Mouse (Mus musculus) A20 (cell line): Measurements from ENCODE around the gene Zfp865.
"Not testable (repeated sequence)": the region's sequence is repeated elsewhere in the genome, so short reads cannot be mapped to it uniquely, and the experiment has no call there.

ENCODE experiments used
- DNase-seq: peaks from one replicate; pipeline ENCODE4 v3.0.0-alpha.2; 2011; ENCODE audit warnings: low read depth, low spot score

Zfp865 gene

DNA sequence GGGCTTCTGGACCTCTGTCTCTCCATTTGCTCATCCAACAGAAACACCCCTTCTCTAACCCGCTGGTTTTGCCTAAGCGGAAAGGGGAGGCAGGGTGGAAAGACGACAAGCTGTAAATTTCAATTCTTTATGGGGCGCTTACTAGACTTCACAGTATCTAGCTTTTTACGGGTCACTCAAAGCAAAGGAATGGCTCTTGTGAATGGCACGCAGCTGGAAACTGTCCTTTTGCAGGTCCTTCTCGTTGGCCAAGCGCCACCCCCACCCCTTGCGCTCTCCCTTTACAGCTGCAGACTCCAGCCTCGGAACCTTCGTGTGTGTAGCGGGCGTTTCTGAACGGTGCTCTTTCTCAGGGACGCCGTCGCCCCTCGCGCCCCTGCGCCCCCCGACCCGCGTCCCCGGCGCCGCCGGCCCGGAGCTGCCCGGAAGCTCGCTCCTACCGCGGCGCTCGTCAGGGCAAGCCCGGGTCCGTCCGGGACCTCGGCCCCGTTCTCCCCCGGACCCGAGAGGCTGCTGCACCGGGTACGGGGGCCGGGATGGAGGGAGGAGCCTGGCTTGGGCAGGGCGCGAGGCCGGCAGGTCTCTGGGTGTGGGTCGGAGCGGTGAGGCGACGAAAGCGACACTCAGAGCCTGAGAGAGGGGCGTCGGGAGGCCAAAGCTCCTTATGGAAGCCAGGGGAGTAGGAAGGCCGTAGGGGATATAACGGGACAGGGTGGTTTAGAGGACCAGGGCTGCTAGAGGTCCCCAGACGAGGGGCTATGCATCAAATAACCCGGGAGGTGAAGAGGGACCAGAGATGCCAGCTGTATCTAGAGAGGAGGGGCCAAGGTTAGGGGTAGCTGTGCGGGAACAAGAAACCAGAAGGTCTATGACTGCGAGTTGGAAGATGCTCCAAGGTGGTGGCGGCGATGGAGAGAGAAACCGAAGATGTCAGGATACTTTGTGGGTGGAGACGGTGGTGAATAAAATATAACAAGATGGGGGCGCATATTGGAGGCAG lies 31.3 kb downstream of the Zfp865 start, which contains the start of gene Zfp580:
Gene Zfp580, plus strand, starts transcription at position 346 of the 1,000 bp plus-strand sequence.
- peak; percentile 91 for DNase-seq

GRCm38 (mm10) chr7:5052438-5052837 lies 32.3 kb downstream of the Zfp865 start:
- no peak for DNase-seq

- DNase-seq, result no peak
Measured at GRCm38 (mm10) chr7:5052931-5053343, 32.8 kb downstream of the Zfp865 start.

DNA sequence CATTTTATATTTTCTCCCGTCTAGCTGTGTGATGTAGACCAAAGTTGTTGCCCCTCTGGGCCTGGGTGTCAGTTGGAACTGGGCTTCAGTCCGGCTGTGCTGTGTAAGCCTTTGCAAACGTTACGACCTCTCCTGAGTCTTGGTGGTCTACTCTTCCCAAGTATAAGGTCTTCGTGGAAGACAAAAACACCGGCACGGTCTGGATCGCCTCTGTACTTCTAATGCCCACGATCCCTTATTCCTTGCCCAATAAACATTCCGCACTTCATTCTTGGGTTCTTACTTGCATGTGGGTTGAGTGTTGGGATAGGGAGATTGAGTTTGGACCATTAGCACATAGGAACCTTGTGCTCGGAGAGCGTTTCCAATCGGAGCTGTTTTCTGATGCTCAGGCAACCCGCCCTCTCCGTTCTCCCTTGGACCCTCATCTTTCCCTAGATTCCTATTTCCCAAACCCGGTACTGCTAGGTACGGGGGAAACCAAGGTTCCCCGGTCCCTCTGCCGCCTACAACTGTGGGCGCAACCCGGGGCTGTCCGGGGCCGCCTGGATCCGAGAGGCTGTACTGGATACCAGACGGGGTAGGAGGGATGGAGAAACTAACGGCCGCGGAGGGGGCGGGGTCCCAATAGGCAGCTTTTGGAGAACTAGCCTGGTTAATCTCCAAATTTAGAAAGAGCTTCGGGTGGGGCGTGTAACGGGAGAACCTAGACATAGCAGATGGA lies 33.4 kb downstream of the Zfp865 start:
- no peak for DNase-seq

DNA sequence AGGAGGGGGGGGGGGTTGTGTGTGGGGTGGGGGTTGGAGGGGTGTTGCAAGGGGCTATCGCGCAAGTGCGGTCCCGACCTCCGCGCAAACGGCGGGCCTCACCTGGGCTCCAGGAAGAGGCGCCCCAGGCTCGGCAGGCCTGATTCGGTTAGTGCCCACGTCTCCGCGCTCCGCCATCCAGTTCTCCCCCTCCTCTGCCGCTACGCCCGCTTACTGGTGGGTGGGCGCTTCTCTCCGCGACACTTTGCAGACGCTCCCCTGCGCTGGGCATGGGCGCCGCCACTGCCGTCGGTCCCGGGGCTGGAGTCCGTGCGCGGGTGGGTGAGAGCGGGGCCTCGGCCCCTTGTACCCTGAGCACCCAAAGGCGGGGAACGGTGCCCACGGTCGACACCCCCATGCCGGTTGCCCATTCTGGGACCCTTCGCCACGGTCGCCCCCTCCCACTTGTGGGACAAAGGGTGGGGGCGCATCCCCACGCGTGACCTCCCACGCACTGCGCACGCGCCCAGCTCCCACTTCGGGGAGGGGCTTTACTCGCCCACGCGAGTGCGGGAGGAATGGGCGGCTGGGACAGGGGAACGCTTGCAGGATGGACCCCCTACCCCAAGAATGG lies 36.6 kb downstream of the Zfp865 start:
- no peak for DNase-seq

- no peak for DNase-seq
Measured at GRCm38 (mm10) chr7:5057381-5057780, 37.2 kb downstream of the Zfp865 start.

DNA sequence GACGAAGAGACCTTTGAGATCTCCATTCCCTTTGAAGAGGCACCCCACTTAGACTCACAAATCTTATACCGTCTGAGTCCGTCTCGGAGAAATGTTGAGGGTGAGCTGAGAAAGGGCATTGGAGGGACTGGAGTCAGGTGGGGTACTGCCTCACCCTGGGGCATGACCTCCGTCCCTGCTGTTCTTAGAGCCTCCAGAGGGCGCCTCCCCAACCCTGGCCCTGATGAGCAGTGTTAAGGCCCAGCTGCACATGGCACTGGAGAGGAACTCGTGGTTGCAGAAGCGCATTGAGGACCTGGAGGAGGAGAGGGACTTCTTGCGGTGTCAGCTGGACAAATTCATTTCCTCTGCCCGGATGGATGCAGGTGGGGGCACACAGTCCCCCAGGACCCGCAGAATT lies 37.6 kb downstream of the Zfp865 start:
- DNase-seq, result peak; percentile 75

DNA sequence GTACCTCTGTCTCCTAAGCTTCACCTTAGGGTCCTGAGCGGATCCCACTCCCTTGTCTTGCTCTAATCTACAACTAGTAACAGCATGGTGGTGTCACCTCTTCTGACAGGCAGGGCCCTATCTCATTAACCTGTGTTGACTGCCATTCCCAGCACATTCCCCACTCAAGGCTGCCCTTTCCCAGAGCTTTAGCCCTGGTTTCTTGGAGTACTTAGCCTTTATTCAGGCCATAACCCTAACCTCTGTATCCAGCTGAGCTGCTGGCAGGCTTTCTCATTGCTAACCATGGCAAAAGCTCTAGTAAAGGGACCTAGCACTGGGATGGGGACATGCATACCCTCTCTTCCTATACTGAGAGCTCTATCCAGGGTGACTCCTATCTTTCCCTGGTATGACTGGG lies 38.5 kb downstream of the Zfp865 start:
- DNase-seq, result no peak

- no peak for DNase-seq
Measured at GRCm38 (mm10) chr7:5059421-5059820, 39.2 kb downstream of the Zfp865 start.

- peak; percentile 90 for DNase-seq
Measured at GRCm38 (mm10) chr7:5060239-5060731, 40.1 kb downstream of the Zfp865 start.

DNA sequence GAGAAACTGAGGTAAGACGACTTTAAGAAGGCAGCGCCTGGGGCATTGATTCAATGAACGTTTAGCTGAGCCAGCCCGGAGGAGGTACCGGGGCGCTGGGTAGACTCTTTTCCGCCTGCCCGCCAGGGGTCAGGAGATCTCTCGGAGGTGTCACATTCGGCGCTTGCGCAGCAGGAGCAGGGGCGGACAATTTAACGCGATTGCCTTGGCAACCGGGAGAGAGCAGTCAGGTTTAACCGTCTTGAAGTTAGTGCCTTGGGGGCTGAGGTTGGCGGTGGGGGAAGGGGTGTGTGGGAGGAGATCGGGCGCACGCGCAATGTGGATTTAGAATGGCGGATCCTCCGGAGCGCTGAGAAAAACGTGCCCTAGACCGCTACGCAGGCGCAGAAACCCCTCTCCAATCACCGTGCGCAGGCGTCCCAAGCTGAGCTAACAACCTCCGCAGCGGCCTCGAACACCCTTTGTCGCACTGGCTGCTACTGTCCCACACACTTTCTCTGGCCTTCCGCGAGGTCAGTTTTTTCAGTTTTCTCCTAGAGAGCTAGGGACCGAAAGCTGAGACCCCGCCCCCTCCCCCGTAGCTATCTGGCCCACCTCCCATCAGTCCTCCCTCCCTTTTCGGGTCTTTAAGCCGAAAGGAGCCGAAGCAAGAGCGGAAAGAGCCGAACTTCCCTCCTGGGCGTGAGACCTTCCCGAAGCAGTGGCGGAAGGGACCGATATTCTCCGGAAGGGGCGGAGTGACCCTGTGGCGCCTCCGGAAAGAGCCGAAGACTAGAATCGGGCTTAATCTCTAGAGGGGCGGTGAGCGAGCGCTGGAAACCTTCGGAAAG lies 41.0 kb downstream of the Zfp865 start:
- peak; percentile 98 for DNase-seq

DNA sequence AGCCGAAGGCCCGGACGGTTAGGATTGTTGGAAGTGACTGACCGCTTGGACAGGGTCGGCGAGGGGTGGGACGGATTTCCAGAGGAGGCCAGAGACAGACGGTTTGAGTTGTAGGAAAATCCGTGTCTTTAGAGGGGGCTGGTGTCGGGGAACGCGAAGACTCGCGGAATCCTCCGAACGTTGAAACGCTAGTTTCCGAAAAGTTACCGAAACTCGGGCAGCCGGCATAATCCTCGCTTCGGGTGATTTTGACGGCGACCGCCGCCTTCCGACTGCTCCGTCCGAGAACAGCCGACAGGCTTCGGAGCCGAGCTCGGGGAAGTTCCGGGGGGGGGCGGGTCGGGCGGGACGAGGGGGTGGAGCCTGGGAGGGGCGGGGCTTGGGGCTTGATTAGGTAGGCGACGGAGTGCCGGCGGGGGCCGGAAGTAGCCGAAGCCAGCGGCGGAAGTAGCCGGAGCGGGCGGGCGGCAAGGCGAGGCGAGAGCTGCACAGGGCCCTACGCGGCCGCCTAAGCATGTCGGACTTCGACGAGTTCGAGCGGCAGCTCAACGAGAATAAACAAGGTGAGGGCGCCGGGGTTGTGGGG lies 41.7 kb downstream of the Zfp865 start, which contains the start of gene U2af2:
Gene U2af2, plus strand, starts transcription at position 370 of the 586 bp plus-strand sequence.
- peak; percentile 95 for DNase-seq

DNA sequence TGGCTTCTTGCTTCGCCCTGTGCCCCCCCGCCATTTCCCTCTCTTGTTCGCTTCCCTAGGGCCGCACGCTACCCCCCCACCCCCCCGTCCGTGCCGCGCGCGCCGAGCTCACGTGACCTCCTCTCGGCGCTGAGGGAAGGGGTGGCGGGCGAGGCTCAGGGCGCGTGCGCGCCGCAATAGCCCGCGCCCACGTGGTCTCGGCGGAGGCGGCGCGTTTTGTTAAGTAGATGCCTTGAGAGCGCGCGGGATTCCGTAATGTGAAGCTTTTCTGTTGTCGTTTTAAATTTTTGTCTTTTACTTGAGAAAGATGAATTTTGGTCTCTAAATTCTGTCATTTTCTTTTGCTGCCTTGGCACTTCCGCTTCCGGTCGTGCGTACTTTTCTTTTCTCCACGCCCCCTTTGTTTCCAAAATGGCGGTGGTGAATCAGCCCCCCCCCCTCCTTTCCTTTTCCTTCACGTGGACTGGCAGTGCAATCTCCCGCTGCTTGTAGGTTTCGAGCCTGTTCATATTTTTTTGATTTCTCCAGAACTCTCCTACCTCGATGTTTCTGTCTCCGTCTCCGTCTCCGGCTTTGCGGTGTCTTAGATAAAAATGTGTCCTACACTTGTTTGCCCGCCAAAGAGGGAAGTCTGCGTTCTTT lies 42.3 kb downstream of the Zfp865 start:
- DNase-seq, result peak; percentile 94

DNA sequence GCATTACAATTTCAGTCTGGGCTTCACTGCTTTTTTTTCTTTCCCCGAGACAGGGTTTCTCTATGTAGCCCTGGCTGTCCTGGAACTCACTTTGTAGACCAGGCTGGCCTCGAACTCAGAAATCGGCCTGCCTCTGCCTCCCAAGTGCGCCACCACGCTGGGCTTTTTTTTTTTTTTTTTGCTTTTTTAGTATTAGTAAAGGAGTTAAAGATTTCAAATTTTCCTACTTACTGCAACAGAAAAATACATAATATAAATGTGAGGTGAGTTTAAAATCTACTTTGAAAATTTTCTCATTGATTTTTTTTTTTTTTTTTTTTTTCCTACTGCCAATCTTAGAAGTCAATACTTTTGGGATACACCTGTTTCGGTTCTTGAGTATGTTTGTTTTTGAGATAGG lies 44.7 kb downstream of the Zfp865 start:
- no peak for DNase-seq

- no peak for DNase-seq
Measured at GRCm38 (mm10) chr7:5073586-5073985, 53.4 kb downstream of the Zfp865 start.

DNA sequence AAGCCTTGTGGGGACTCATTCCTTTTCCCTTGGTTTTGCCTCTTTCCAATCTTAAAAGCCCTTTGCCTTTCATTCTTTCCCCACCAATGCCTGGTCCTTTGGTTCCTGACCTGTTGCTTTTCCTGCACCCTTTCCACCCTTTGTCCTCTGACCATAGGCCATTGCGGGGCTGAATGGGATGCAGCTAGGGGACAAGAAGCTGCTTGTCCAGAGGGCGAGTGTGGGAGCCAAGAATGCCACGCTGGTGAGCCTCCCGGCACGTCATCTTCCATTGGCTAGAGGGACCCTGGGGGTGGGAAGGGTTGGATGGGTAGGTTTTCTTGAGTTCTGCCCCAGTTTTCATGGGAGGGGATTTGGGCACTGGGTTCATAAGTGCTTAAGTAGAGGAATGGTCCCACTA lies 54.8 kb downstream of the Zfp865 start:
- no peak for DNase-seq

DNA sequence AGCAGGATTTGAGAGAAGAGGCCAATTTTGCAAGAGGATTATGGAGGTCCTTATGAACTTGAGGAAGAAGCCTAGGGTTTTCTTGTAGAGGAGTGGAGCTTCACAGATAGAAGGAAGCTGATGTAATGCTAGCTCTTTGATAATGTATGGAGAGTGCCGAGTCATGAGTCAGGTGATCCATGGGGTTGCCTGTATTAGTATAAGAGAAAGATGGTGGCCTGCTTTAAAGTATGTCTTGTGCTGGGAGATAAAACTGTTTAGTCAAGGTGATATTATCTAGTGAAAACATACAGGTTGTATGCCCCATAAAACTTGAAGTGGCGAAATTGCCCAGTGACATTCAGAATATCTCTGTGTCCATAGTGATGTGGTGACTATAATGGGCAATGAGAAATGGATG lies 56.8 kb downstream of the Zfp865 start:
- no peak for DNase-seq

- not testable (repeated sequence) for DNase-seq
Measured at GRCm38 (mm10) chr7:5079365-5080009, 59.3 kb downstream of the Zfp865 start.

DNA sequence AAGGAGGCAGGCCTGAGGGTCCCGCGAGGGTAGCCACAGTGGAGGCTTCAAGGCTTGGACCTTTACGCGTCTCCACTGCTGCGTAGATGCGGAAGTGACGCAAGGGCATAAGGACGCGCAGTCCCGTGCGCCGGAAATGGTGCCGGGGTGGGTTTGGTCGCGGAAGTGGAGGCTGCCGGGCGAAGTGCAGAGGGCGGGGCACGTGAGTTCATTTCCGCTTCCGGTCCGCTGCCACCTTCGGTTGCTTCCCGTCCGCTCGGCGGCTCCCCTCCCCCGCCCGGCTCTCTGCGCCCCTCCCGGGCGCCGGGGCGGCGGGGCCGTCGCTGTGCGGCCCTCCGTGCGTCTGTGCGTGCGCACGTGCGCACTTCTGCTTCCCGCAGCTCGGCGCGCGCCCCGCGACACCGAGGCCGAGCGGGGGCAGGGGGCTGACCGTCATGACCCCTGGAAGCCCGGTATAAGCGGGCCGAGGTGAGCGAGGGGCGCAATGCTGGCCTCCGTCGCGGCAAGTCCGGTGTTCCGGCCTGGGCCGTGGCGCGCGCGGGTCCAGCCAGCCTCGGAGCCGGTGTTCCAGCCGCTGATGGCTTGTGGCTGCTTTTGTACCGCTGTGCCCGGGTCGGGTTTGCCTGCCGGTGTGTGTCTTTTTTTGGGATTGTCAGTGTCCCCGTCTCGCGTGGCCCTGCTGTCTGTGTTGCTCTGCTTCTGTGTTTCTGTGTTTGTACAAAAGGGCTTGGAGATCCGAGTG lies 60.0 kb downstream of the Zfp865 start, which contains the start of gene Epn1:
Gene Epn1, plus strand, starts transcription at position 226 of the 742 bp plus-strand sequence.
- peak; percentile 98 for DNase-seq
